Mouse (Mus musculus): ENCODE data around the gene Dlx1. TPM values are rescaled to one million over a fixed set of nuclear protein-coding genes. Genes with fewer than 3 reads are reported as not detected.

Gene Dlx1
- polyA plus RNA-seq, 1 experiment from 2014 or later, result 37.2 TPM

DNA sequence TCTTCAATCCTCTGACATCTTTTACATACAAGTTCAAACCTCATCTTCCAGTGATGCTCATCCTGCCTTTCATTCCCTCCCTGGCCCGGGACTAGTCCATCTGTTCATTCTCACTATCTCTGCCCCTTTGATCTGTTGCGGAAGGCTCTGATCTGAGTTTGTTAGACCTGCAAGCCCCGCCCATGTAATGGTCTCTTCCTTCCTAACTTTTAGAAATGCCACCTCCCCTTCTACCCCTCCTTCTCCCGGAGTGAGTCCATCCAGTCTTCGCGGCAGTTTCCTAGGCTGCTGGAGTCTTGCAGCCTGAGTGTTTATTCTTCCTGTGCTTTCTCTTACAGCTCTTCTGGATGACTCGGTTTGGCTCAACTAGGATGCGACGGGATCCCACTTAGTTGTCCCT is 38.6 kb downstream of the Dlx1 start:
- 85% methylated on average over 9 of the region's 9 CpGs for WGBS

DNA sequence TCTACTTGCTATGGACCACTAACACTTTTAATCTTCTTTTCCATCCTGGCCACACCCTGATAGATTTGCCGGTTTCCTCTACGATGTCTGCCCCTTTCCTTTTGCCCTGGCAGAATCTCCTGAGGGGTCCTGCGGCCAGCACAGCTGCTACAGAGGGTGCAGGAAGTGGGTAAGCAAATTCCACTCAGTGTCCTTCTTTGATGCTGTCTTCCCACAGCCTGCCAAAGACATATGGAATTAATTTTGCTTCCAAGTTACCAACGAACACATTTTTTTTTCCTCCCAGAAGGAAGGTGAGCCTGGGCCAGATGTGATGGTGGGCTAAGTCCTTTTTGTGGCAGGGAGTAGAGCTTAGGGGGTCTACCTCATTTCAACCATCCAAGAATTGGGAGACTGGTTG is 45.8 kb downstream of the Dlx1 start:
- Histone ChIP-seq H3K27me3 (no peaks in the 10 kb centered on the region), H3K4me1 (no peaks in the 10 kb centered on the region), H3K4me2 (replicated peaks) (no peak overlapping the region), H3K9ac (replicated peaks) (no peak overlapping the region), H3K9me3 (0 out of 2 replicates have a peak, but pooled peaks cover 4% of the 10 kb centered on the region), H3K36me3 (no peaks in the 10 kb centered on the region), H3K27ac (replicated peaks) (no peak overlapping the region), H3K4me3 (no peak overlapping the region)
- ATAC-seq (ENCODE audit: low FRiP score, low read depth), result no peak
- 75% methylated on average over 4 of the region's 4 CpGs for WGBS

More for the DNA sequence above, 38.6 kb downstream of the Dlx1 start:
- no peak overlapping the region for H3K9ac ChIP-seq (replicated peaks)
- no peaks in the 10 kb centered on the region for H3K4me1 ChIP-seq
- no peak overlapping the region for H3K27ac ChIP-seq (replicated peaks)
- no peak overlapping the region for H3K4me3 ChIP-seq
- no peaks in the 10 kb centered on the region for H3K27me3 ChIP-seq
- no peaks in the 10 kb centered on the region for H3K9me3 ChIP-seq
- no peaks in the 10 kb centered on the region for H3K36me3 ChIP-seq
- no peak overlapping the region for H3K4me2 ChIP-seq (replicated peaks)
- ATAC-seq (ENCODE audit: low FRiP score, low read depth), result no peak

DNA sequence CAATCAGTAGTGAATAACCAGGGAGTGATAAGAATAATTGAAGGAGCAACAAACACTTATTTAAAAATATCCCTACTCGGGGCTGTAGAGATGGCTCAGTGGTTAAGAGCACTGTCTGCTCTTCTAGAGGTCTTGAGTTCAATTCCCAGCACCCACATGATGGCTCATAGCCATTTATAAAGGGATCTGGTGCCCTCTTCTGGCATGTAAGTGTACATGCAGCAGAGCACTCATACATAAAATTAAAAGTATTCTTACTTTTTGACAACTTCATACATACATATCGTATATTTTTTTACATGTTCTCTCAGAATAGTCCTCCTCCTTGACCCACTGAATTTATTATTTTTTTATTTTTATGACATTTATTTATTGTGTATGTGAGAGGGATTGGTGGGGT is 49.1 kb downstream of the Dlx1 start:
- Histone ChIP-seq H3K4me3 (no peak overlapping the region), H3K27me3 (peaks cover 7% of the 10 kb centered on the region; the same call in 1 of the 2 replicates), H3K27ac (replicated peaks) (no peak overlapping the region), H3K9ac (replicated peaks) (no peak overlapping the region), H3K9me3 (0 out of 2 replicates have a peak, but pooled peaks cover 4% of the 10 kb centered on the region), H3K36me3 (no peaks in the 10 kb centered on the region), H3K4me2 (replicated peaks) (no peak overlapping the region), H3K4me1 (no peaks in the 10 kb centered on the region)
- WGBS, result 97% methylated on average over 2 of the region's 2 CpGs
- no peak for ATAC-seq (ENCODE audit: low FRiP score, low read depth)

DNA sequence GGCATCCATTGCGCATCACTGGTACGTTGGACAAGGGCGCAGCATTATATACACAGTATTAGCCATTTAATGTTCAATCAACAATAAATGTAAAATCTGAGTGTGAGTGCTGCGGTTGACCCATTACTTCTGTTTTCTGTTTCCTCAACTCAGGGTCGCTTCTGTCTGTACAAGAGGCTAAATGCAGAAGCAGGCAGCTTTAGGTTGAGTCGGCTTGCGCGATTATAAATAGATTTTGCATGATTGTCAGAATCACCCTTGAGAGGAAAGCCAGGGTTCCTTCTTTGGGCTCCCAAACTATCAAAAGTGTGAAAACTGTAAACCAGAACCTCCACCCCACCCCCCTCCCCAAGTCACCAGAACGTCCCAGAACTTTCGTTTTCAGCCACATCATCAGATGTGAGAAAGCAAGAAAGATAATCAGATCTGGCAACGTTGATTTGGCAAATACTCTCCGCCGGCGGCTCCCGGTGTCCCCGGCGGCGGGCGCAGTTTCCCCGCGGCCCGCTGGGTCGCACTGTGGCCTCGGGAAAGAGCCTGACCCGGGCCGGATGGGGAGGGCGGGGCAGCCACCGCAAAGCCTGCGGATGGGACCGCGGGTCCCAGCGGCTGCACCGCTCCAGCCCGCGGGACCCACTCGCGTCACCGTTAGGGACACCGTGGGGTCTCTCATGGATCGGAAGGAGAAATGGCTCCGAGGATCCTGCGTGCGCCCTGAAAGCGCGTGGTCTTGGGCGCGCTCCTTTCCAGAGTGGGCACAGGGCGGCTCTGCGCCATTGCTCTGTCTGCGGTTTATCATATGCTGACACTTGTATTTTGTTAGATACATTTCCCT is 52.9 kb downstream of the Dlx1 start:
- peak overlapping the region; percentile 74 for H3K4me2 ChIP-seq (replicated peaks)
- peak; percentile 75 for ATAC-seq (ENCODE audit: low FRiP score, low read depth)
- H3K9ac ChIP-seq (replicated peaks), result peak overlapping the region; percentile 50
- H3K27me3 ChIP-seq, result peaks cover 11% of the 10 kb centered on the region; the same call in 1 of the 2 replicates
- H3K4me1 ChIP-seq, result no peaks in the 10 kb centered on the region
- 0 out of 2 replicates have a peak, but pooled peaks cover 4% of the 10 kb centered on the region for H3K9me3 ChIP-seq
- no peaks in the 10 kb centered on the region for H3K36me3 ChIP-seq
- 11% methylated on average over 50 of the region's 50 CpGs for WGBS
- peak overlapping the region; percentile 52 for H3K4me3 ChIP-seq
- H3K27ac ChIP-seq (replicated peaks), result no peak overlapping the region

DNA sequence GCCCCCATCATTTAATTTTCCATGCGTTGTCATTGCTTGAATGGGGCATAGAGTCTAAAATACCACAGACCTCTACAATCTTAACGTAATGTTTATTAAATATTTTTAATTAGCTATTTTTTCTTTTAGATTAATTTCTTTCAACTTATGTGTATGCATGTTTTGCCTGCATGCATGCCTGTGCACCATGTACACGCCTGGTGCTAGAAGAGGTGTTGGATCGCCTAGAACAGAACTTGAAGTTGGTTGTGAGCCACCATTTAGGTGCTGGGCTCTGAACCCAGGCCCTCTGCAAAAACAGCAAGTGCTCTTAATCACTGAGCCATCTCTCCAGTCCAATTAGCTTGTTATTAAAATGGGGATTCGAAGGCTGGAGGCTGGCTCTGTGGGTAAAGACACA is 53.6 kb downstream of the Dlx1 start:
- Histone ChIP-seq H3K27me3 (peaks cover 11% of the 10 kb centered on the region; the same call in 1 of the 2 replicates), H3K27ac (replicated peaks) (no peak overlapping the region), H3K4me2 (replicated peaks) (peak overlapping the region; percentile 74), H3K36me3 (no peaks in the 10 kb centered on the region), H3K4me1 (no peaks in the 10 kb centered on the region), H3K9me3 (0 out of 2 replicates have a peak, but pooled peaks cover 4% of the 10 kb centered on the region), H3K4me3 (peak overlapping the region; percentile 52), H3K9ac (replicated peaks) (no peak overlapping the region)
- WGBS, result 62% methylated on average over 5 of the region's 5 CpGs
- no peak for ATAC-seq (ENCODE audit: low FRiP score, low read depth)

Other genes starting within 250 kb of the Dlx1 start
- gene Slc25a12, start 160.4 kb upstream of the Dlx1 start, polyA plus RNA-seq (2016; fragmentation: Nextera tagmentation; extraction: Ambion mirVana), result 44.5 and 45.1 TPM in 2 replicates
- gene Hat1, start 139.2 kb upstream of the Dlx1 start, polyA plus RNA-seq (2016; fragmentation: Nextera tagmentation; extraction: Ambion mirVana), result 131 and 137 TPM in 2 replicates
- gene Metap1d, start 74.8 kb upstream of the Dlx1 start, polyA plus RNA-seq (2016; fragmentation: Nextera tagmentation; extraction: Ambion mirVana), result 34.4 and 37.4 TPM in 2 replicates
- gene Dlx2, start 18.6 kb downstream of the Dlx1 start, polyA plus RNA-seq (2016; fragmentation: Nextera tagmentation; extraction: Ambion mirVana), result 15.8 and 21.5 TPM in 2 replicates
- 23.2 and 26.5 TPM in 2 replicates for gene Itga6, start 217.5 kb downstream of the Dlx1 start, polyA plus RNA-seq (2016; fragmentation: Nextera tagmentation; extraction: Ambion mirVana)

All from midbrain, embryonic 12.5 days (tissue).